Mouse (Mus musculus) heart, postnatal 0 days (tissue): ENCODE data around the gene Mdfic.

ENCODE experiments used
- CTCF ChIP-seq: IDR thresholded peaks from 2 replicates; pipeline ENCODE4 v1.5.1; 2016; ENCODE audit warnings: antibody characterized with exemption, control low read depth, low read depth
- EP300 ChIP-seq: IDR thresholded peaks from 2 replicates; pipeline ENCODE4 v1.6.1; 2016; ENCODE audit warnings: antibody characterized with exemption, low read depth

DNA sequence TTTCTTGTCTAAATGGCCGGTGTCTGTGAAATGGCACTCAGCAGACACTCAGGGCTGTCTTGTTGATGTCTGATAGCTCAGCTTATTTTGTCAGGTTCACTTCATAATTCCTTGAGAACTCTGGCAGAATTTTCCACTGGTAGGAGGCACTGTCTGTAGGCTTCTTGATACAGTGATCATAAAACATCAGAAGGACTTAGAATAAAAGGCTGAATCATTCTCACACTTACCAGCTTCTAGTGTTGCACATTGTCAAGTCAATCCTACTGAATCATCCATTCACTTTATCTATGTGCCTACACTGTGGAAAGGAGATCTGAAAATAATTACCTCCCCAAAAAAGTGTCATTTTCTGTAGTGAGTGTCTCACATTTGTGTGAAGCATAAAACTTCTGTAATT is 110.2 kb downstream of the Mdfic start:
- TF ChIP-seq CTCF = no peak
- no peak for TF ChIP-seq EP300
